In the genomic region with DNA sequence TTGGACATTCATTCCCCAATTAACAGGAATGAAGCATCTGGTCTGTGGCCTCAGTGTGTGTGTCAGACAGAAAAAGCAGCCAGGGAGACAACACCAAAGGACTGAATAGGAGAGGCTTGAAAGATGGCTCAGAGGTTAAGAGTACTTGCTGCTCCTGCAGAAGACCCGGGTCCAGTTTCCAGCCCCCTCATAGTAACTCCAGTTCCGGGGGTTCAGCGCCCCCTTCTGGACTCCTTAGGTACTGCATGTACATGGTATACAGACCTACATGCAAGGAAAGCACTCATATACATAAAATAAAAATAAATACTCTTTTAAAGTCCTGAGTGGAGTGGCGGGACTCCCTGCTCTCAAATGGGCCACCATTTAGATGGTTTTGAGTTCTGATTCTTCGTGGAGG, we compare ENCODE assay signal across 10 mouse cellular contexts.
DNase-seq lines count a peak whose midpoint lies in the region; ATAC-seq and TF ChIP-seq lines count a peak whose summit lies in the region.
"Had no signal": no experiment of that assay in that cellular context is flagged by ENCODE, and none has a peak within 500 bp of the region (broad histone marks: within the 10 kb centered on the region; RNA-seq: fewer than 3 reads in every experiment).

No protein-coding gene starts in this region.

- H3K9me3 ChIP-seq in kidney, postnatal 0 days (replicated peaks; ENCODE audit: low read length): no peaks in the 10 kb centered on the region
- H3K9me3 ChIP-seq in kidney, embryonic 14.5 days (ENCODE audit: control insufficient read depth, low read length): no peaks in the 10 kb centered on the region
- no peaks in the 10 kb centered on the region for H3K9me3 ChIP-seq in neural tube, embryonic 15.5 days (replicated peaks)

- peak; percentile 51; the same call in 1 of the 2 replicates for TF ChIP-seq CTCF in kidney, postnatal 0 days (IDR thresholded peaks at IDR 0.05; ENCODE audit: low read depth)
- peak; percentile 29; the same call in 1 of the 2 replicates for TF ChIP-seq CTCF in spleen, adult 2 months (IDR thresholded peaks at IDR 0.05; ENCODE audit: extremely low read depth, insufficient read depth, insufficient read length, insufficient replicate concordance)

- TF ChIP-seq POLR2A in spleen, adult 2 months (IDR thresholded peaks at IDR 0.05; ENCODE audit: low read depth, low read length): no peak

- H3K4me3 ChIP-seq in kidney, postnatal 0 days (replicated peaks; ENCODE audit: low read depth, low read length): no peak overlapping the region
- H3K4me3 ChIP-seq in kidney, embryonic 14.5 days (ENCODE audit: low read length): no peak overlapping the region
- H3K4me3 ChIP-seq in spleen, adult 2 months (ENCODE audit: extremely low read depth, insufficient read depth, insufficient read length): no peak overlapping the region
- H3K4me3 ChIP-seq in neural tube, embryonic 15.5 days (replicated peaks): no peak overlapping the region
- H3K4me3 ChIP-seq: megakaryocyte, embryonic 14.5 days had no signal

- 25% methylated on average over 5 of the region's 5 CpGs for WGBS in kidney, postnatal 0 days
- 29% methylated on average over 5 of the region's 5 CpGs for WGBS in kidney, embryonic 14.5 days
- WGBS in spleen, adult 2 months: 36% methylated on average over 5 of the region's 5 CpGs
- 24% methylated on average over 5 of the region's 5 CpGs for WGBS in neural tube, embryonic 15.5 days

- ATAC-seq in kidney, postnatal 0 days (replicated peaks; ENCODE audit: low FRiP score, low read depth): no peak
- no peak for ATAC-seq in kidney, embryonic 14.5 days (ENCODE audit: low FRiP score, low TSS enrichment)
- no peak for ATAC-seq in neural tube, embryonic 15.5 days (ENCODE audit: low FRiP score)

- no peak overlapping the region for H3K4me2 ChIP-seq in kidney, postnatal 0 days (ENCODE audit: low read length)
- H3K4me2 ChIP-seq in kidney, embryonic 14.5 days (replicated peaks; ENCODE audit: low read depth, low read length): no peak overlapping the region
- no peak overlapping the region for H3K4me2 ChIP-seq in neural tube, embryonic 15.5 days
- H3K4me2 ChIP-seq: hindbrain, embryonic 14.5 days had no signal

- no peak overlapping the region for H3K9ac ChIP-seq in kidney, postnatal 0 days (ENCODE audit: low read depth, low read length)
- no peak overlapping the region for H3K9ac ChIP-seq in kidney, embryonic 14.5 days (ENCODE audit: low read depth, low read length)
- no peak overlapping the region for H3K9ac ChIP-seq in neural tube, embryonic 15.5 days (replicated peaks)
- H3K9ac ChIP-seq: hindbrain, embryonic 14.5 days had no signal

- no peak overlapping the region for H3K27ac ChIP-seq in kidney, postnatal 0 days
- H3K27ac ChIP-seq in kidney, embryonic 14.5 days (ENCODE audit: low read depth, low read length): no peak overlapping the region
- H3K27ac ChIP-seq in spleen, adult 2 months (ENCODE audit: insufficient read depth, low read length): no peak overlapping the region
- H3K27ac ChIP-seq in neural tube, embryonic 15.5 days (replicated peaks): no peak overlapping the region
- H3K27ac ChIP-seq: hindbrain, embryonic 14.5 days had no signal

- DNase-seq in kidney, postnatal 0 days (ENCODE audit: low spot score): no peak
- DNase-seq in A20 (ENCODE audit: low read depth, low spot score): peak; percentile 49
- DNase-seq in NIH3T3 (ENCODE audit: low read depth): peak; percentile 37
- DNase-seq in spleen, adult 2 months (ENCODE audit: low read depth in 1 of 2, low spot score in 2 of 2): peak in 1 of 2 experiments; percentile 25
- DNase-seq in urinary bladder, postnatal 14 days (ENCODE audit: low spot score): no peak
- DNase-seq in heart, adult 11 months: no peak

- H3K27me3 ChIP-seq in kidney, postnatal 0 days (ENCODE audit: insufficient read depth, low read length): no peaks in the 10 kb centered on the region
- H3K27me3 ChIP-seq in kidney, embryonic 14.5 days (ENCODE audit: control insufficient read depth, insufficient read depth, low read length): no peaks in the 10 kb centered on the region
- no peaks in the 10 kb centered on the region for H3K27me3 ChIP-seq in spleen, adult 2 months (ENCODE audit: control insufficient read depth, insufficient read depth, low read length)
- H3K27me3 ChIP-seq in neural tube, embryonic 15.5 days (replicated peaks): peaks cover 8% of the 10 kb centered on the region; the same call in 1 of the 2 replicates

- H3K4me1 ChIP-seq in kidney, postnatal 0 days (replicated peaks; ENCODE audit: insufficient read depth, low read length): no peaks in the 10 kb centered on the region
- no peaks in the 10 kb centered on the region for H3K4me1 ChIP-seq in kidney, embryonic 14.5 days (ENCODE audit: control insufficient read depth, insufficient read depth, low read length)
- no peaks in the 10 kb centered on the region for H3K4me1 ChIP-seq in spleen, adult 2 months (ENCODE audit: control insufficient read depth, insufficient read depth, insufficient read length)
- no peaks in the 10 kb centered on the region for H3K4me1 ChIP-seq in neural tube, embryonic 15.5 days

- no peaks in the 10 kb centered on the region for H3K36me3 ChIP-seq in kidney, postnatal 0 days (ENCODE audit: insufficient read depth, low read length)
- H3K36me3 ChIP-seq in kidney, embryonic 14.5 days (ENCODE audit: control insufficient read depth, insufficient read depth, low read length): no peaks in the 10 kb centered on the region
- no peaks in the 10 kb centered on the region for H3K36me3 ChIP-seq in spleen, adult 2 months (ENCODE audit: control insufficient read depth, insufficient read depth, low read length)
- H3K36me3 ChIP-seq in neural tube, embryonic 15.5 days: no peaks in the 10 kb centered on the region

Comparison
In these comparisons a context has a peak if more than half of its experiments do, and no peak if none do; other contexts are left out.
1. DNase-seq: peak in A20 (single experiment) and NIH3T3 (single experiment); none in kidney, postnatal 0 days (single experiment), urinary bladder, postnatal 14 days (single experiment) and heart, adult 11 months (single experiment).